ENCODE assay signal across 27 mouse cellular contexts in genomic region chr12:101888312-101888711, GRCm38 (mm10).
"Had no signal": no experiment of that assay in that cellular context is flagged by ENCODE, and none has a peak within 500 bp of the region (broad histone marks: within the 10 kb centered on the region; RNA-seq: fewer than 3 reads in every experiment).

No protein-coding gene starts in this region.

- H3K9ac ChIP-seq: embryonic facial prominence, embryonic 12.5 days; embryonic facial prominence, embryonic 13.5 days; embryonic facial prominence, embryonic 15.5 days; forebrain, embryonic 12.5 days; forebrain, embryonic 13.5 days; forebrain, embryonic 15.5 days; forebrain, postnatal 0 days had no signal

- H3K4me3 ChIP-seq: embryonic facial prominence, embryonic 10.5 days; embryonic facial prominence, embryonic 12.5 days; embryonic facial prominence, embryonic 13.5 days; embryonic facial prominence, embryonic 15.5 days; erythroblast, embryonic 14.5 days; forebrain, embryonic 10.5 days; forebrain, embryonic 12.5 days; forebrain, embryonic 13.5 days; forebrain, embryonic 15.5 days; gastrocnemius, adult 2 months had no signal

- ATAC-seq: forebrain, embryonic 13.5 days; forebrain, embryonic 14.5 days; forebrain, embryonic 15.5 days; forebrain, embryonic 16.5 days; forebrain, postnatal 0 days had no signal

- H3K27ac ChIP-seq: embryonic facial prominence, embryonic 10.5 days; embryonic facial prominence, embryonic 12.5 days; embryonic facial prominence, embryonic 13.5 days; embryonic facial prominence, embryonic 15.5 days; forebrain, embryonic 10.5 days; forebrain, embryonic 12.5 days; forebrain, embryonic 13.5 days; forebrain, embryonic 15.5 days; gastrocnemius, adult 2 months had no signal

- DNase-seq: cerebellum, adult 2 months; cerebellum, adult 8-10 months; cerebellum, adult 9-10 months; cerebellum, adult 9-11 months; cerebellum, postnatal 10 days; cerebellum, postnatal 14 days; cerebellum, postnatal 25 days; cerebellum, postnatal 36 days; embryo, embryonic 11 days; forebrain, postnatal 0 days; gastrocnemius, adult 2 months; gastrocnemius, postnatal 10 days; gastrocnemius, postnatal 14 days; gastrocnemius, postnatal 25 days; gastrocnemius, postnatal 36 days; heart, adult 18-20 months had no signal

- H3K27me3 ChIP-seq: embryonic facial prominence, embryonic 12.5 days; embryonic facial prominence, embryonic 13.5 days; embryonic facial prominence, embryonic 15.5 days; forebrain, embryonic 12.5 days; forebrain, embryonic 13.5 days; forebrain, embryonic 15.5 days had no signal

- H3K4me2 ChIP-seq: embryonic facial prominence, embryonic 12.5 days; embryonic facial prominence, embryonic 13.5 days; embryonic facial prominence, embryonic 15.5 days; forebrain, embryonic 12.5 days; forebrain, embryonic 13.5 days; forebrain, embryonic 15.5 days had no signal

- H3K9me3 ChIP-seq: embryonic facial prominence, embryonic 10.5 days; embryonic facial prominence, embryonic 12.5 days; embryonic facial prominence, embryonic 13.5 days; embryonic facial prominence, embryonic 15.5 days; forebrain, embryonic 10.5 days; forebrain, embryonic 12.5 days; forebrain, embryonic 13.5 days; forebrain, embryonic 15.5 days had no signal

- H3K4me1 ChIP-seq: embryonic facial prominence, embryonic 10.5 days; embryonic facial prominence, embryonic 12.5 days; embryonic facial prominence, embryonic 13.5 days; embryonic facial prominence, embryonic 15.5 days; forebrain, embryonic 10.5 days; forebrain, embryonic 12.5 days; forebrain, embryonic 13.5 days; forebrain, embryonic 15.5 days had no signal
